ENCODE assay signal across 1 mouse cellular context in genomic region chr14:54652787-54653186, GRCm38 (mm10).
TF ChIP-seq lines count a peak whose summit lies in the region.

No protein-coding gene starts in this region.

TF ChIP-seq in ES-E14, 5 proteins besides CTCF, POLR2A, EP300 and RAD21 (continued from another document):
- TF ChIP-seq HCFC1 (IDR thresholded peaks at IDR 0.05; ENCODE audit: borderline replicate concordance, insufficient read depth, low read length) (no peak), CHD2 (IDR thresholded peaks at IDR 0.05; ENCODE audit: low read depth, low read length) (no peak), MAFK (IDR thresholded peaks at IDR 0.05; ENCODE audit: insufficient read depth, low read depth, low read length) (no peak)
